8 mouse cellular contexts compared by ENCODE assay signal in the genomic region with DNA sequence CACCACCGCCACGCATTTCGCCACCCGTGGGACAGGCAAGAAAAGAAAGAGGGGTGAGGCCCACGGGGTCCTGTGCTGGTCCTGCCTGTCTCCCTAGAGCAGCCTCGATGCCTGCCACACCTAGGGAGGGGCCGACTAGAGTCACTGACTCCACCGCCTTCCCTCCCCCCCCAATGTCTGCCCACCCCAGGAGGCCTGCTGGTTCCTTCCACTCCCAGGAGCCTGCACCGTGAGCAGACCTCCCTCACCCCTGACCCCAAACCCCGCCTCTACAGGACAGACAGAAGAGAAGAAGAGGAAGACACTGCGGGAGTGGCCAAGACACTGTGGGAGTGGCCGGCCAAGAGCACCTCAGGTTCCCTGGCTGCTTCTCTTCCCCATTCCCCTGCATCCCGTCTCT. TPM values are rescaled to one million over a fixed set of nuclear protein-coding genes. Genes with fewer than 3 reads are reported as not detected.
A peak's percentile ranks its signal among the peaks of the same experiment; 100 is the strongest.
DNase-seq lines count a peak whose midpoint lies in the region; ATAC-seq lines count a peak whose summit lies in the region.

No protein-coding gene starts in this region.

- peak; percentile 61; the same call in 1 of the 2 replicates for ATAC-seq in kidney, embryonic 16.5 days (ENCODE audit: low FRiP score, low TSS enrichment)
- ATAC-seq in hindbrain, embryonic 15.5 days (ENCODE audit: low FRiP score, low read depth) = no peak
- ATAC-seq in midbrain, embryonic 13.5 days = peak; percentile 58; the same call in 1 of the 2 replicates

- H3K27me3 ChIP-seq in kidney, embryonic 16.5 days (ENCODE audit: insufficient read depth, low read length) = no peaks in the 10 kb centered on the region
- H3K27me3 ChIP-seq in hindbrain, embryonic 15.5 days = no peaks in the 10 kb centered on the region
- no peaks in the 10 kb centered on the region for H3K27me3 ChIP-seq in midbrain, embryonic 13.5 days

- no peak overlapping the region for H3K27ac ChIP-seq in kidney, embryonic 16.5 days (ENCODE audit: low read length)
- no peak overlapping the region for H3K27ac ChIP-seq in hindbrain, embryonic 15.5 days (replicated peaks)
- H3K27ac ChIP-seq in midbrain, embryonic 13.5 days = no peak overlapping the region

- peaks cover 11% of the 10 kb centered on the region for H3K9me3 ChIP-seq in kidney, embryonic 16.5 days (ENCODE audit: low read length)
- H3K9me3 ChIP-seq in hindbrain, embryonic 15.5 days = 0 out of 2 replicates have a peak, but pooled peaks cover 3% of the 10 kb centered on the region
- peaks cover 3% of the 10 kb centered on the region; the same call in 1 of the 2 replicates for H3K9me3 ChIP-seq in midbrain, embryonic 13.5 days

- DNase-seq in kidney, postnatal 36 days = no peak
- DNase-seq in WW6 (ENCODE audit: low read depth, low spot score) = peak; percentile 49
- no peak for DNase-seq in gastrocnemius, postnatal 10 days
- no peak for DNase-seq in embryo, embryonic 10.5 days (ENCODE audit: low spot score)
- DNase-seq in right cerebral cortex, adult 2 months (ENCODE audit: low spot score in 2 of 2) = no peak

- WGBS in kidney, embryonic 16.5 days = 65% methylated on average over 11 of the region's 13 CpGs
- 47% methylated on average over 12 of the region's 13 CpGs for WGBS in hindbrain, embryonic 15.5 days
- WGBS in midbrain, embryonic 13.5 days = 62% methylated on average over 13 of the region's 13 CpGs

- no peaks in the 10 kb centered on the region for H3K36me3 ChIP-seq in kidney, embryonic 16.5 days (ENCODE audit: insufficient read depth, low read length)
- no peaks in the 10 kb centered on the region for H3K36me3 ChIP-seq in hindbrain, embryonic 15.5 days
- H3K36me3 ChIP-seq in midbrain, embryonic 13.5 days = no peaks in the 10 kb centered on the region

- H3K4me2 ChIP-seq in kidney, embryonic 16.5 days (replicated peaks; ENCODE audit: low read depth, low read length) = peak overlapping the region; percentile 32; the same call in 1 of the 2 replicates
- H3K4me2 ChIP-seq in hindbrain, embryonic 15.5 days = peak overlapping the region; percentile 42
- peak overlapping the region; percentile 36 for H3K4me2 ChIP-seq in midbrain, embryonic 13.5 days (replicated peaks)

- H3K4me1 ChIP-seq in kidney, embryonic 16.5 days (ENCODE audit: insufficient read depth, low read length) = no peaks in the 10 kb centered on the region
- H3K4me1 ChIP-seq in hindbrain, embryonic 15.5 days (replicated peaks) = no peaks in the 10 kb centered on the region
- H3K4me1 ChIP-seq in midbrain, embryonic 13.5 days (replicated peaks) = no peaks in the 10 kb centered on the region

- H3K4me3 ChIP-seq in kidney, embryonic 16.5 days (ENCODE audit: low read length) = no peak overlapping the region
- H3K4me3 ChIP-seq in hindbrain, embryonic 15.5 days = no peak overlapping the region
- no peak overlapping the region for H3K4me3 ChIP-seq in midbrain, embryonic 13.5 days (replicated peaks)

- H3K9ac ChIP-seq in kidney, embryonic 16.5 days (replicated peaks; ENCODE audit: low read length) = no peak overlapping the region
- no peak overlapping the region for H3K9ac ChIP-seq in hindbrain, embryonic 15.5 days
- H3K9ac ChIP-seq in midbrain, embryonic 13.5 days (replicated peaks) = no peak overlapping the region

RNA-seq across cellular contexts. Expression of a gene that starts 12.5 kb away (rescaled TPM):
- polyA plus RNA-seq in kidney, embryonic 16.5 days (2015; fragmentation: Nextera tagmentation; extraction: Ambion mirVana) = 24.6 and 28.0 TPM in 2 replicates
- polyA plus RNA-seq in hindbrain, embryonic 15.5 days (2015; fragmentation: Nextera tagmentation; extraction: Ambion mirVana) = 5.4 and 5.6 TPM in 2 replicates
- polyA plus RNA-seq in midbrain, embryonic 13.5 days (2015; fragmentation: Nextera tagmentation; extraction: Ambion mirVana) = 4.4 and 4.9 TPM in 2 replicates
- total RNA-seq in gastrocnemius, postnatal 10 days (2021) = 1 to 10 TPM; 2.6 to 4.2 TPM
